Mouse (Mus musculus) thymus, adult 2 months (tissue): Measurements from ENCODE around the gene Srd5a1.

Source experiments
- CTCF ChIP-seq: fragments of 200-500 bp; IDR thresholded peaks from 2 replicates; pipeline ENCODE4 v1.5.1; 2012; ENCODE audit warnings: mild to moderate bottlenecking, control low read depth, low read length, moderate library complexity, borderline replicate concordance; ENCODE audit not compliant: control insufficient read depth, poor library complexity, insufficient read depth; ENCODE audit errors: extremely low read depth
- POLR2A ChIP-seq: fragments of 200-500 bp; IDR thresholded peaks from 2 replicates; pipeline ENCODE4 v1.6.1; 2012; ENCODE audit warnings: mild to moderate bottlenecking, low read length, control low read depth, moderate library complexity; ENCODE audit not compliant: control insufficient read depth, poor library complexity, insufficient read depth; ENCODE audit errors: extremely low read depth

DNA sequence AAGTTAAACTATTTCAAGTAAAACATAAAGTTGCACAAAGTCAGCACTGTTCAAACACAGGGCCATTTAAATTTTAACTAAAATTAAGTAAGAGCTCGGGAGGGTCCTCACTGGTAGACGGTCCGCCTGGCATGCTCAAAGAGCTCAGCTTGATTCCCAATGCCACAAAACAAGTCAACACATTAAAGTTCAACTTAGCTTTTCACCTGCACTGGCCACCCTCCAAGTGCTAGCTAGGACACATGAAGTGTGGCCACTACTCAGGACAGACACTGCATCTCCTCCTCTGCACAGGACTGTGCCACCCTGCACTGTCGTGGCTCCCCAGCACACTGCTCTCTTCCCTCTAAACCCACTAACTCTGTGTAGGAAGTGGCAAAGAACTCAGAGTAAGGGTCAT, 85.4 kb downstream of the Srd5a1 start:
- TF ChIP-seq POLR2A, result no peak
- no peak for TF ChIP-seq CTCF
